Mouse (Mus musculus): Measurements from ENCODE around the gene Tmem213.
A peak's percentile ranks its signal among the peaks of the same experiment; 100 is the strongest.

Gene Tmem213

GRCm38 (mm10) chr6:38152305-38152704 lies 43.2 kb downstream of the Tmem213 start:
- DNase-seq (ENCODE audit: low read depth, low spot score) = no peak

GRCm38 (mm10) chr6:38156204-38156603 lies 47.1 kb downstream of the Tmem213 start:
- no peak for DNase-seq (ENCODE audit: low read depth, low spot score)

DNA sequence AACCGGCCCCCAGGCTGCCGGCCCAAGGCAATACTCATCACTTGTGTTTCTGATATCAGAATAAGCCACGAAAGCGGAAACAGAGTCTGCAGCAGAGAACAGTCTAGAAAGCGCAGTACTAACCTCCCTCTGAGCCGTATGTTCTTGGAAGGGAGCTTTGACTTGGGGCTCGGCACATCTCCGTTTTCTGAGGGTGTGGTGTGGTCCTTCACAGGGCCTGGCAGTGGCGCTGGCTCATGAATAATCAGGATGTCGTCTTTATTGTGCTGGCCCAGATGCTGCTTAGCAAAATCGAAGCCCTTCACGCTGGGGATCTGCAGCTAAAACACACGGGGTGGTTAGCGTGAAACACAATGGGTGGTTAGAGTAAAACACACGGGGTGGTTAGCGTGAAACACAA lies 48.9 kb downstream of the Tmem213 start:
- DNase-seq (ENCODE audit: low read depth, low spot score) = no peak

- no peak for DNase-seq (ENCODE audit: low read depth, low spot score)
Measured at GRCm38 (mm10) chr6:38159576-38159975, 50.5 kb downstream of the Tmem213 start.

GRCm38 (mm10) chr6:38160102-38160501 lies 51.0 kb downstream of the Tmem213 start:
- DNase-seq (ENCODE audit: low read depth, low spot score) = peak; percentile 93

DNA sequence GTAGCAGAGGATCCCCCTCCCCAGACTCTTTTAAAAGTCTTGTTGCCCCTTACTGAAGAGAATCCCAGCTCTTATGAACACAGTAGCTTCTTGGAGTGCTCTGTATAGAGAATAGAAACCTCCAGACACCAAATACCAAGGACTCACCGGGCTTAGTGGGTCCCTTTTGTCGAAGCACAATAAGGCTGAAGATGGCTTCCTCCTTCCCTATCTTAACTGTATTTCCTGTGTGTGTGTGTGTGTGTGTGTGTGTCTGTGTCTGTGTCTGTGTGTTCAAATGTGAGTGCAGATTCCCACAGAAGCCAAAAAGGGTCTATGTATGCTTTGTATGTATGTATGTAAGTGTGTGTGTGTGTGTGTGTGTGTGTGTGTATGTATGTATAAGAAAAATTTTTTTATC lies 51.5 kb downstream of the Tmem213 start:
- DNase-seq (ENCODE audit: low read depth, low spot score) = no peak

DNA sequence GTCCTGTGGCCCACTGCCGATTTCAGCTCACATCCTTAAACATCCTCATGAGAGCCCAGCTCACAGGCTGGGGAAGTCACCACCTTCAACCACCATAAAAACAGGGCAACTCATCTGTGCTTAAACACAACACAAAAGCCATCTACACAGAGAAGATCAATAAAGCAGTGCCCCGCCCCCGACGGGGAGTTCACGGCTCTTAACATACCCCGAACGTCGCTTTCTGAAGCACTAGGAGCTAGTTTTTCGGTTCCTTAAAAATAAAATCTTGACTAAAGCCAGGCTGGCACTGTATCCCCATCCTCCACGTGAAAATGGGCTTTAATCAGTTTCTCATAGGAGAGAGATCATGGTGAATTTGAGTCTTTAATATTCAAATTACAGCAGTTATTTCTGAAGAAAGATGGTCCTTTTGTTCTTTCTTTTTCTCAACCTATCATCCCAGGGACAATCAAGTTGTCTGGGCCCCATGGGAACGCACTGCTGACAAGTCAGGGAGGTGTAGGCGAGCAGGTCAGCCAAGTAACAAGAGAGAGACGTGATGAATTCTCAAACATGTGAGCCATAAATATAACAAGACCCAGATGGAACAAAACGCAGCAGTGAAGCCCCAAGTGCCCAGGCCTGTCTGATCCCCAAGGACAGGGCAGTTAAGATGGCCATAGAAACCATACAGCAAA lies 53.9 kb downstream of the Tmem213 start:
- DNase-seq (ENCODE audit: low read depth, low spot score) = no peak

- no peak for DNase-seq (ENCODE audit: low read depth, low spot score)
Measured at GRCm38 (mm10) chr6:38164705-38165104, 55.6 kb downstream of the Tmem213 start.

DNA sequence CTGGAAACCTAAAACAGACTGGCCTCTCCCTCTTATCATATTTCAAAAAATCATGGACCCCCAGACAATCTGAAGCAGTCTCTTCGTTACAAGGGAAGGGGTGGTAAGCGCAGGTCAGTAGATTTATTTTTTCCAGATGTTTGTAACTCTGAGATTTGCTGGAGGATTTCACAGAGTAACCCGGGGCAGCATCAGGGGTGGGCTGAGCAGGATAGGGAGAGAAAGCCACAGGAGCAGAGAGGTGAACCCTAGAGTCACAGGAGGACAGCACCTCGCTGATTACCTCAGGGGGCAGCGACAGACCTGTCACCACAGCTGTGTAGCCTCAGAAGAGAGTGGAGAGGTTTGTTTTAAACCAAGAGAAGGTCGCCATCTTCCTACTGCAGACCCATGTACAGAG lies 56.3 kb downstream of the Tmem213 start:
- DNase-seq (ENCODE audit: low read depth, low spot score) = peak; percentile 43

Data from forelimb bud, embryonic 11.5 days (tissue).